Mouse (Mus musculus): Measurements from ENCODE around the gene Apbb2. TPM values are rescaled to one million over a fixed set of nuclear protein-coding genes. Genes with fewer than 3 reads are reported as not detected.
"Not testable (repeated sequence)": the region's sequence is repeated elsewhere in the genome, so short reads cannot be mapped to it uniquely, and the experiment has no call there.

Gene Apbb2
- total RNA-seq, 2 experiments from 2014 or later, result 55.9 to 59.5 TPM

GRCm38 (mm10) chr5:66304300-66305067, 314.1 kb downstream of the Apbb2 start:
- DNase-seq (ENCODE audit: low spot score in 2 of 2), result no peak

GRCm38 (mm10) chr5:66302873-66303272, 315.7 kb downstream of the Apbb2 start:
- DNase-seq (ENCODE audit: low spot score in 2 of 2), result peak; percentile 77 to 82

- DNase-seq (ENCODE audit: low spot score in 2 of 2), result no peak
These were observed 316.3 kb downstream of the Apbb2 start for GRCm38 (mm10) chr5:66302085-66302815.

- DNase-seq (ENCODE audit: low spot score in 2 of 2), result no peak
These were observed 318.0 kb downstream of the Apbb2 start for GRCm38 (mm10) chr5:66300576-66300975.

GRCm38 (mm10) chr5:66298856-66299255, 319.7 kb downstream of the Apbb2 start:
- DNase-seq (ENCODE audit: low spot score in 2 of 2), result no peak

- DNase-seq (ENCODE audit: low spot score in 2 of 2), result no peak
These were observed 322.5 kb downstream of the Apbb2 start for GRCm38 (mm10) chr5:66296116-66296515.

GRCm38 (mm10) chr5:66294952-66295351, 323.6 kb downstream of the Apbb2 start:
- no peak for DNase-seq (ENCODE audit: low spot score in 2 of 2)

- DNase-seq (ENCODE audit: low spot score in 2 of 2), result no peak
These were observed 324.4 kb downstream of the Apbb2 start for GRCm38 (mm10) chr5:66294106-66294625.

- DNase-seq (ENCODE audit: low spot score in 2 of 2), result no peak
These were observed 337.8 kb downstream of the Apbb2 start for GRCm38 (mm10) chr5:66280742-66281141.

GRCm38 (mm10) chr5:66279650-66280049, 338.9 kb downstream of the Apbb2 start:
- DNase-seq (ENCODE audit: low spot score in 2 of 2), result no peak

GRCm38 (mm10) chr5:66274417-66274816, 344.2 kb downstream of the Apbb2 start:
- DNase-seq (ENCODE audit: low spot score in 2 of 2), result no peak

GRCm38 (mm10) chr5:66271141-66271540, 347.4 kb downstream of the Apbb2 start:
- no peak for DNase-seq (ENCODE audit: low spot score in 2 of 2)

GRCm38 (mm10) chr5:66269616-66270015, 349.0 kb downstream of the Apbb2 start:
- no peak for DNase-seq (ENCODE audit: low spot score in 2 of 2)

GRCm38 (mm10) chr5:66263398-66263797, 355.2 kb downstream of the Apbb2 start:
- peak in 1 of 2 experiments; percentile 37 for DNase-seq (ENCODE audit: low spot score in 2 of 2)

- no peak for DNase-seq (ENCODE audit: low spot score in 2 of 2)
These were observed 356.1 kb downstream of the Apbb2 start for GRCm38 (mm10) chr5:66262475-66262874.

- peak; percentile 74 to 90 for DNase-seq (ENCODE audit: low spot score in 2 of 2)
These were observed 358.7 kb downstream of the Apbb2 start, which contains the start of gene Nsun7 for GRCm38 (mm10) chr5:66259756-66260448. Gene Nsun7, plus strand, starts transcription at chr5:66259897.

GRCm38 (mm10) chr5:66259431-66259755, 359.2 kb downstream of the Apbb2 start:
- not testable (repeated sequence) for DNase-seq (ENCODE audit: low spot score in 2 of 2)

- no peak for DNase-seq (ENCODE audit: low spot score in 2 of 2)
These were observed 359.6 kb downstream of the Apbb2 start for GRCm38 (mm10) chr5:66259000-66259399.

- no peak for DNase-seq (ENCODE audit: low spot score in 2 of 2)
These were observed 363.5 kb downstream of the Apbb2 start for GRCm38 (mm10) chr5:66255044-66255443.

GRCm38 (mm10) chr5:66253219-66253618, 365.4 kb downstream of the Apbb2 start:
- no peak for DNase-seq (ENCODE audit: low spot score in 2 of 2)
